Mouse (Mus musculus) urinary bladder, adult 2 months (tissue): ENCODE data around the gene Dtnb. TPM values are rescaled to one million over a fixed set of nuclear protein-coding genes. Genes with fewer than 3 reads are reported as not detected.
"Not testable (repeated sequence)": the region's sequence is repeated elsewhere in the genome, so short reads cannot be mapped to it uniquely, and the experiment has no call there.

Experiments
- DNase-seq: peaks from one replicate; pipeline ENCODE4 v3.0.0; 2022; ENCODE audit warnings: low spot score
- polyA plus RNA-seq: library from polyadenylated mRNA; depleted of rRNA; stranded (reverse); fragments of >200 nt; gene quantifications from 2 replicates; pipeline ENCODE4 v1.2.3, GENCODE M21; 2012

Gene Dtnb
- polyA plus RNA-seq, 1 experiment = 21.2 TPM

DNA sequence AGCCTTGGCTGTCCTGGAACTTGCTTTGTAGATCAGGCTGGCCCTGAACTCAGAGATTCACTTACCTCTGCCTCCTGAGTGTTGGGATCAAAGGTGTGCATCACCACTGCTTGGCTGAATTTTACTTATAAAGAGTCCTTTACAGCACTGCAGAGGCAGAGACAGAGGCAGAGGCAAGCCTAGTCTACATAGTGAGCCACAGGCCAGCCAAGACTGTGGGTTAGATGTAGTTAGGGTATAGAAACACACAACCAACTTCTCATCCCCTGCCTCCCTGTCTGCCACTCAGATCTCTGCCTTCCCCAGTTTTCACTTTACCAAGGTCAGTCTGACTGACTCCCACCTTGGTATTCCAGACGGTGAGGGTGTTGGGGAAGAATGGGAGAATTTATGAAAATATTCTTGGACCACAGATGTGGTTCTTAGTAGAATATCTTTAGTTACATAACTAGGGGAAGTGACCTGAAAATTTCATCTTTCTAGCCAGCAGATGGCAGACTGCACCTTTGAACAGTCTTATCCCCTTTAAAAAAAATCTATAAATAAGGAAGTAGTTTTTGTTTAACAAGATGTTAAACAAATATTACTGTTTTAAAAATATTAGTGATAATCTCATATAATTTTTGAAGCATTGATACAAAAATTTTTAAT is 88.9 kb downstream of the Dtnb start:
- no peak for DNase-seq

DNA sequence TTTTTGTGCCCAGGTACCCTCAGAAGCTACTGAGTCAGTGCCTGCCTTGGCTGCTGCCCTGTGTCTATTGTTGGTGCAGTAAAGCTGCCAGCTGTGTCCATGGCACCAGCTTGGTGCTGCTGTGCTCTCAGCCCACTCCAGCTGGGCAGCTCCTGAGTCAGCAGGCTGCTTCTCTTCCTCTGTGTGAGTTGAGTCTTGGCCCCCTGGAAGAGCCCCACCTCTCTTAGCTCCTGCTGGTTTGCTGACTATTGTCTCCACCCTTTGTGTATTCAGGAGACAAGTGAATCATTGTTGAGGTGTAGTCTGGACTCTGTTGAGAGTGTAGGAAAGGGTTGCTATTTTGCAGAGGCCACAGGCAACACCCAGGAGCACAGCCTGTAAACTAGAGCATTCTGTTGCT is 90.5 kb downstream of the Dtnb start:
- no peak for DNase-seq

DNA sequence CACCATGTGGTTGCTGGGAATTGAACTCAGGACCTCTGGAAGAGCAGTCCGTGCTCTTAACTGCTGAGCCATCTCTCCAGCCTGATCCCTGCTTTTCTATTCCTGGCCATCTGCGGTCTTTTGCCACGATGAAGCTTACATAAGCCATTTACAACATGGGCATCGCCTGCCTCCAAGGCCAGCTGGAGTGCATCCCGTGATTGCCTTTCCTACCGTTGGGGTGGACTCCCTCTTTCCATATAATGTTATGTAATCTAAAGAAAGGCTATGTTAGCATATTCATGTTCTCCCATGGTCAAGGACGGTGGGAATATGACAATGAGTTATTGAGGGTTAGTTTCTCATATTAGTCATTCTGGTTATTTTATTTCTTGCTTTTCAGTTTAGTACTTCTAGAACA is 91.2 kb downstream of the Dtnb start:
- no peak for DNase-seq

DNA sequence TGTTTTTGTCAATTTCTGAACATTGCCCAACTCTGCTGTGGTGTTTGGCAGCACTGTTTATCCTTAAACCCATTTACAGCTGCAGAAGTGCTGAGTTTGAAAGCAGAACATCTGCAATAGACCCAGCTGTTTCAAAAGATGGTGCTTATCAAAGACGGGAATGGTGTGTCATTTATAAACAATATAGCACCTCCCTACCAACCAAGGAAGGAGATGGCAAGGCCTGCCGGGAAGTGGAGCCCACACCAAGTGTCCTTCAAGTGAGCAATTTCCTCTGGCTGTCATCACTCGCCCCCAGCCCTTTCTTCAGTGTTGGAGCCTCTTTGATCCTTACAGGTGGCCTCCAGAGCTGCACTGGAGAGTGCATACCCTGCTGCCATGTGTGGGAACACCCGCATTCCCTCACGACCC is 97.8 kb downstream of the Dtnb start:
- no peak for DNase-seq

DNA sequence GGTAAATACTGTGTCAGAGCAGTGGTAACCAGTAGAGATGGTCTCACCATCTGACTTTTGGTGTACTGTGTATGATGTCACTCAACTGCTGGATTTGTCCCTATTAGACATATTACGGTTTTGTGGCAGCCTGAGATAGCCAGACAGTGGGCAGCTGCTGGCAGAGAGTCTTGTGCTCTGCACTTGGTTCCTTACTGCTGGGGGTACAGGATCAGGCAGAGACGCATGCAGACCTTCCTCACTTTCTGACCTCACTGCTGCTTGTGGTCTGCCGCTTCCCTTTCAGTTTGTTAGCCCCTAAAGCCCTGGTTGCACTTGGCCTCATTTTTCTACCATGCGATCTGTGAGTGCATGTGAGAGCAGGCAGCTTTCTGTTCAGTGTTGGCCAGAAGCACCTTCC is 98.9 kb downstream of the Dtnb start:
- no peak for DNase-seq

- DNase-seq = no peak
Measured at GRCm38 (mm10) chr12:3672786-3673185, 100.6 kb downstream of the Dtnb start.

- DNase-seq = no peak
Measured at GRCm38 (mm10) chr12:3673886-3674285, 101.7 kb downstream of the Dtnb start.

GRCm38 (mm10) chr12:3674913-3675312 is 102.7 kb downstream of the Dtnb start:
- DNase-seq = no peak

- DNase-seq = no peak
Measured at GRCm38 (mm10) chr12:3680721-3681120, 108.5 kb downstream of the Dtnb start.

DNA sequence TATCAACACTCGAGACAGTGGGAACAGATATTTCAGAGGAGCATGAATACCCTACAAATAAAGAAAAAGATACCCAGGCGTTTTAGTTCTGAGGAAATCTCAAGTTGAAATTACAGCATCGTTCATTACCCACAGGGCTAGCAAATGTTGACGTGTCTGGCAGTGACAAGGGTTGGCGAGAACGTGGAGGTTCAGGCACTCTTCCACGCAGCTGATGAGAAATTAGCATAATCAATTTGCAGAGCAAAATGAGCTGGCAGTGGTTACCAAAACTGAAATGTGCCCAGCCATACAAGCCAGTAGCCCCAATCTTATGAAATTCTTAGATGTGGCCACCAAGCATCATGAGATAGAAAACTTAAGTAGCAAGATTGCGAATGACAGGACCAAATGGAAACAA is 110.9 kb downstream of the Dtnb start:
- no peak for DNase-seq

DNA sequence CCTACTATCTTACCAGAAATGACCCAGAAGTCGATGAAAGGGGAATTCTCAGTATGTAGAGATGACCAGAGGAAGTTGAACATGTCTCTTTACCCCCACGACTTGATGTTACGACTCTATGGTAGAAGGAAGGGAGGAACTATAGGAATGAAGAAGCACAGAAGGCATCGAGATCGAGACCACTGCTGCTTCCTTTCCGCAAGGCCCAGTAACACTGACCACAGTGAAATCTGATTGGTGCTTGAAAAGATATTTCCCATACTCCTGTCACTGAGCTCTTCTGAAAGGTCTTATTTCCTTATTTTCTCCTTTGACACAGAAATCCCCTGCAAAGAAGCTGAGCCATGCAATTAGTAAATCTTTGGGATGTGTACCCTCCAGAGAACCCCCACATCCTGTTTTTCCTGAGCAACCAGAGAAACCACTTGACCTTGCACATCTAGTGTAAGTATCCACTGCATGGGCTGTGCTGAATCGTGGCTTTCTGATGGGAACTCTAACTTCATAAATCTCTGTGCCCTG is 114.3 kb downstream of the Dtnb start:
- DNase-seq = no peak

DNA sequence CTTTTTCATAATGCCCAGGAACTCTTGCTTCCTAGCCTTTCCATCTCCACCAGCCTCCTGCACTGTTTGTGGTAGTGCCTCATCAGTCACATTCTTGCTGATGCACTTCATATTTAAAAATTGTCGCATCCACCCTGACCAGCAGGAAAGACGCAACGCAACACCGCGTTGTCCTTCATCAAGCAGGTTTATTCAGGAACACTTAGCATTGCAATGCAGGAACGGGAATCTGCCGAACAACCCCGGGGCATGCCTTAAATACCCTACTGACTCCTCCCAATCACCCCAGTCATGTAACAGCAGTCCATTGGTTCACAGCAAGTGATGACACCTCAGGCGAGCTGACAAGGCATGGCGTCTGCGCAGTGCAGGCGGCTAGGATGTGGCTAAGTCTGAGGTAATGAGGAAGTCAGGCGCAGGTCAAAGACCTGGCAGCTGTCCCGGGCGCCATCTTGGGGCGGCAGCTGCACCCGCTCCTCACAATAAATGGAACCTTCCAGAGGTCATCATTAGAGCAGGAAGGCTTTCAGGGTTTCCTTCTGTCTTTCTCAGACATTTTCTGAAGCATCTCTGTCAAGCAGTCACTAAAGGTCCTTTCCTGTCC is 118.8 kb downstream of the Dtnb start:
- DNase-seq = not testable (repeated sequence)

DNA sequence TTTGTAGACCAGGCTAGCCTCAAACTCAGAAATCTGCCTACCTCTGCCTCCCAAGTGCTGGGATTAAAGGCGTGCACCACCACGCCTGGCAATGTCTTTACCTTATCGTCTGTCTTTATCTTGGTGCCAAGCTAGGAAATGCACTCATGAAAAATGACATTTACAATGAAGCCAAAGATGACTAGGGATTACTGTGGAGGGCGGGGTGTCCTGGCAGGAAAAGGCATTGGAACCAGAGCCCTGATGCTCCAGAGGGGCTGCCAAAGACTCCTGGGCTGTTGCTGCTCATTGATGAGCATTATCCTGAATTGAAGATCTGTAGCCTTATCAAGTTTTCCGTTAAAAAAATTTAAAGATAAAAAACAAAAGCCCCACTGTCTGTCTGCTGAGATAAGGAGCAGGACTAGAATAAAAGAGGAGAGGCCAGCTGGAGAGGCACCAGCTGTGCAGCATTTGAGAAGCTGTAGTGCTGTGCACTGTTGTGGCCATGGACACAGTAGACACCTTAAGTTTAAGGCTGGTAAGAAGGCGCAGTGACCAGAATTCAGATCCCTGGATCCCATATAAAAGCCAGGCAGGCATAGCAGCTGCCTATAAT is 120.7 kb downstream of the Dtnb start:
- no peak for DNase-seq

- DNase-seq = no peak
Measured at GRCm38 (mm10) chr12:3695741-3696501, 123.7 kb downstream of the Dtnb start.

DNA sequence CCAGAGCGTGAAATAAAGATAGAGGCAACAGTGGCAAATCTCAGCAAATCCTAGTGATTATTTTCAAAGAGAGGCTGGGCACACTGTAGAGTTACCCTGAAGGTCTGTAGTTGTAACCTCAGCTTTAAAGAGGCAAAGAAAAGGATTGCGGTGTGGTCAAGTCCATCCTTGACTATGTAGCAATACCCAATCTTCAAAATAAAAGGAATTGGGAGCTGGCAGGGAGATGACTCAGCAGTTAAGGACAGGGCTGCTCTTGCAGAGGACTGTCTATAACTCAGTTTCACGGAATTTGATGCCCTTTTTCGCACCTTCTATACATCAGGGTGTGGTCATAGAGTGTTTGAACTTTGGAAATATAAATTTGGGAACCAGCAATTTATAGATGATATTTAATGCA is 128.3 kb downstream of the Dtnb start:
- DNase-seq = no peak

DNA sequence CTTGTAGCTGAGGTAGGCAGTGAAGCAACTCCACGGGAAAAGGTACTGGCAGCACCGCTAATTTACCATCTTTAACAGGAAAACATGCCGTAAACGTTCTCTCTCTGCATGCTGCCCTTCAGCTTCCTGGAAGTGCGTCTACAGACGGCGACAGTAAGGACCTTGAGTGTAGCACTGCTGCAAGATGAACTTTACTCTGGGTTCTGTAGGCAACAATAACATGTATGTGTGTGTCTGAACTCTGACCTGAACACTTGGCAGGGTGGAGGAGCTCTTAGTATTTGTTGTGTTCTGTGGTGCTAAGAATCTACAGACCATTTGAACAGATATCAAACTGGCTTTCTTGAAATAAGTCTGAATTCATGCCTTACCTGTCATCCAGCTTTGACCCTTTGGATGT is 130.7 kb downstream of the Dtnb start:
- no peak for DNase-seq

DNA sequence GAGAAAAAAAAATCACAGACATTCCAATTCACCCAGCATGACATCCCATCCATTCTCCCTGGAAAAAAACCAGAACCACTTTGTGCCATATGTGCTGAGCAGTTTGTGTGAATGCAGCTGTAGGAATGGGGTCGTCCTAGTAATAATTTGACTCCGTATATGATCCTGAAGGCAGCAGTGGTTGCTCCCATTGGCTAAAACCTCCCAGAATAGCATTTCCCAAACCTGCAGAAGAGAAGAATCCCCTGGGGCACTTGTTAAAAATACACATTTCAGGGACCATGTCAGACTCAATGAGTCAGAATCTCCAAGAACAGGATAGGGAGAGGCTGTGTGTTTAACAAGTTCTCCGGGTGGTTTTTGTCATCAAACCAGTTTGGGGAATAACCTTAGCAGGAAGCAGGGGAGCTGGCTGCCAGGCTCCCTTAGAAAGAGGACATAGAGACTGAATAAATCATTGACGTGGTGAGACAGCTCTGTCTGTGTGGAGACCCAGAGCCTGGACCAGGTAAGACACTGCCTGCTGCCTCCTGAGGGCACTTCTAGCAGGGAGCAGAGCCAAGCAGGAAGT is 147.1 kb downstream of the Dtnb start:
- DNase-seq = no peak

GRCm38 (mm10) chr12:3720527-3720926 is 148.3 kb downstream of the Dtnb start:
- DNase-seq = no peak

GRCm38 (mm10) chr12:3723762-3724161 is 151.6 kb downstream of the Dtnb start:
- DNase-seq = no peak

GRCm38 (mm10) chr12:3724822-3725370 is 152.7 kb downstream of the Dtnb start:
- no peak for DNase-seq

GRCm38 (mm10) chr12:3729521-3730075 is 157.4 kb downstream of the Dtnb start:
- DNase-seq = no peak
